Mouse (Mus musculus) left cerebral cortex, adult 9 months (tissue): Measurements from ENCODE around the gene Car1.
"Not testable (repeated sequence)": the region's sequence is repeated elsewhere in the genome, so short reads cannot be mapped to it uniquely, and the experiment has no call there.

ENCODE experiments used
- DNase-seq, 2 experiments: peaks; one replicate each; pipeline ENCODE4 v3.0.0; 2022; ENCODE audit warnings: low spot score in 2 of 2

The Car1 gene

GRCm38 (mm10) chr3:14808211-14808610 lies at the start of gene Car1:
Gene Car1 (minus strand): TSS chr3:14808368.
- DNase-seq = no peak

DNA sequence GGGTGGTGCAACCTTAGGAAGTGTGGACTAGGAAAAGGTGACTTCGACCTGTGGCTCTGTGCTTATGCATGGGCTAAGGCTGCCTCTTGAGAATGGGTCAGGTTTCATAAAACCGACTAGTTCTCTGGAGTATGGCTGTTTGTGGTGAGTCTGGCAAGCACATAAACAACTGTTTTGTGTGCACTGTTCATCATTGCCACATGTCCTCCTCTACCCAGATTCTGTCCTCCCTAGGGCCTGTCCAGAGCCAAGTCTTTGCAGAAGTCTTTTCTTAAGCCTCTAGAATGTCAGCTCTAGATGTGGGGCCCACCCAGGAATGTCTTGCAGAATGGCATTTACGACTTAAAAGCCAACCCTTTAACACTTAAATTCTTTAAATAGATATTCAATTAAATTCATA lies 49.7 kb upstream of the Car1 start:
- no peak for DNase-seq

GRCm38 (mm10) chr3:14854446-14854845 lies 46.3 kb upstream of the Car1 start:
- DNase-seq = no peak

DNA sequence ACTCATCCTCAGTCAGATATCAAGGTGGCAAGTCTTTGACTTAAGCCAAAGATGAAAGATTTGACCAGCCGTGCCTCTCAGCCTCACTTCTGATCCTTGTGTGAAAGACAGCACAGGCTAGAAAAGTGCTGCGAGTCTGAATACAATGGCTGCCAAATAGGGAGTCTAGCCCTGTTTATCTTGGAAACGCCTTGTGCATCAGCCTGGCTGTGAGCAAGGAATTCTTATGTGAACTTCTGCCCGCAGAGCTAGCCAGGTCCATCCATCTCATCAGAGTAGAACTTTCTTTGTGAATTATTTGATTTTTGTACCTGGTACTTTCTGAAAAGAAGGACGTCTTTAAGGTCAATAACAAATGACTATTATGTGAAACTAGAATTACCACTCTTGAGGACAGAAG lies 45.8 kb upstream of the Car1 start:
- no peak for DNase-seq

DNA sequence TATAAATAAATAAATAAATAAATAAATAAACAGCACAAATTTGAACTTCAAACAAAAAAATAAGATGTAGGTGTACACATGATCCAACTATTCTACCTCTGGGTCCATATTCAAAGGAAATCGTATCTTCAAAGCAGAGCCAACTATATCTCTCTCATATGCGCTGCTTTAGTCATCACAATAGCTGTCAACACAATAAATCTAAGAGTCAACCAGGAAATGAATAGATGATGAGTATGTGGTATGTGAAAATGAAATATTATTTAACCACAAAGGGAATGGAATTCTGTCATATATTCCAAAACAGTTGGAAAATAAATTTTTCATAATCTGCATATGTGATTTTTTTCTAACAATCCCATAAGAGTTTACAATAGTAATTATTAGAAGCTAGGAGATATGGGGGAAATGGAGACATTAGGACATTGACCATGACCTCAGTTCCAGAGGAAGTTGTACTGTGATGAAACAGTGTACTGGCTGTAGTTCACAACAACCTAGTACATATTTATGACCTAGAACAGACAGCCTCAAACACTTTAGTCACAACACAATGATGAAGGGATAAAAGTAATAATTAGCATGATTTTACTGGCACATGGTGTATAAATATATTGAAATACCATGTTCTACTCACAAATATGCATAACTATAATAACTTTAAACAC lies 40.6 kb upstream of the Car1 start:
- DNase-seq = no peak

DNA sequence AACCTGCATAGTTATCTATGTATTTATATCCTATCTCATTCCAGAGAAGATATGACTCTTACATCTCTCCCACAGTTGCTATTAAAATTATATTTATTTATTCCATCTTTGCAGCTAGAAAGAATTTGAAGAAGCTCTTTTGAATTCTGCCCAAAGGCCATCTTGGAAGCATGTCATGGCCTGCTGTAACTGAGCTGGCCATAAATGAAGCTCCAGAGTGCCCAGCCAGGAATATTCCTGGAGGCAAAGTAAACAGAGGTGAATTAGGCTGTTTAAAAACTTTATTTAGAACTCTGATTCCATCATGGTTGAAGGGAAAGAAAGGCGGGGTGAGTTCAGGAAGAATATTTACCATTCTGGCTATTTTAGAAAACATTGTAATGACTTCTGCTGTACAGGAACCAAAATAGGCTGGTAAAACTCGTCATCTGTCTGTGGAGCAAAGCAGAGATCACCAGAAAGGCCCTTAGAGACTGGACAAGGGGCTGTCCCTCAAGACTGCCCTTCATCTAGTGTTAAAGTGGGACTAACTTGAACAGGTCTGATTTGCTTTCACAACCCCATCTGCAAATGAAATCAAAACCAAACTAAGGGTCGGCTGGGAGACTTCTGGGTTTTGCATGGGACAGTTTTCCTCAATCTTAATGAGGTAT lies 31.4 kb upstream of the Car1 start:
- DNase-seq = no peak

GRCm38 (mm10) chr3:14838936-14839335 lies 30.8 kb upstream of the Car1 start:
- no peak for DNase-seq

DNA sequence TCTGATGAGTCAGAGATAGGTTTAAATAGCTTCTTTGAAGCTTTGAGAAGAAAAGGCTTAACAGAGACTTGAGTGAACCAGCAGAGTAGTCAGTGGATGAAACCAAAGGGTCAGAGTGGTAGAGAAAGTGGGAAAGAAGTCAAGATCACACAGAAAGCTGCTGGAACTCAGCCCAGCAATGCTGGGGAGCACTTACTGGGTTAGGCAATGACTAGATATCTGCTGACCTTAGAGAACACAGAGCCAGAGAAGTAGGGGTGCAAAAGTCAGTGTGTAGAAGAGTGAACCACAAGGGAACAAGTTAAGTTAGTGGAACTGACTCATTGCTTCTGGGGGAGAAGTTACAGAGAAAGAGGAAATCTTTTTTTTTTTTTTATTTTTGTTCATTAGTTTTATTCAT lies 24.6 kb upstream of the Car1 start:
- no peak for DNase-seq

DNA sequence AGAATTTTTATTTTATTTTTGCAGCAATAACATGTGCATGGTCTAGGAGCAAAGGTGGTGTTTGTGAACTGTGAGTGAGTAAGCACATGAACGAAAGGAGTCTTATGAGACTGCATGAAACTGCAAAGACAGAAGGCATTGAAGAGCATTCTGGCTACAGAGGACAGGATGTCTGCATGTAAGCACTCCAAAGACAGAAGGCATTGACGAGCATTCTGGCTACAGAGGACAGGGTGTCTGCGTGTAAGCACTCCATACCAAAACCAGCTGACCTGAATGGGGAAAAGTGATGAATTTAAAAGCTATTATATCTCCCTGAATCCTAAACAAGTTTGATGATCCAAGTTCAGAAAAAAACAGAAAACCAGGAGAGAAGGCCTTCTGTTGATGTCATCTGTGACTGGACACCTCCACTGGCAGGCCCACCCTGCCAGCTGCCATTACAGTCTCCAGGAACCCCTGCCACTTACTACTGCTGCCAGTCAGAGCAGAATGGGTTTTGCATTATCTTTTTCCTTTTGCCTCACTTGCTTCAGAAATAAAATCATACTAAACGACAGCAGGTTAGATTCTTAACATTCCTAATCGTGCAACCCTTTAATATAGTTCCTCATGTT lies 23.2 kb upstream of the Car1 start:
- DNase-seq = no peak

DNA sequence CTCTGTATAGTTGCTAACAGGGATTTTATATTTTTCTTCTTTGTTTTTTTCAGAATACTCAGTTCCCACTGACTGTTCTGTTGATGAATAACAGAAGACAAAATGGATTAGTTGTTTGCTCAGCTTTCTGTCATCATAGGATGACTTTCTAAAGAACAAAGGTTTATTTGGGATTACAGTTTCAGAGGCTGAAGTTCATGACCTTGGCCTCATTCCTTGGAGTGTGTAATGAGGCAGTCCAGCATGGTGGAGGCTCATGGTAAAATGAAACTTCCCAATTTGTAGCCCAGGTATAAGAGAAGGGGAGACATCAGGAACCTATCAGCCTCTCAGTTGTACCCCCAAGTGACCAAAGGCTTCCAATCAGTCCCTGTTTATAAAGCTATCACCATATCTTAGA lies 20.7 kb upstream of the Car1 start:
- no peak for DNase-seq

GRCm38 (mm10) chr3:14819844-14820504 lies 11.8 kb upstream of the Car1 start:
- DNase-seq = no peak

DNA sequence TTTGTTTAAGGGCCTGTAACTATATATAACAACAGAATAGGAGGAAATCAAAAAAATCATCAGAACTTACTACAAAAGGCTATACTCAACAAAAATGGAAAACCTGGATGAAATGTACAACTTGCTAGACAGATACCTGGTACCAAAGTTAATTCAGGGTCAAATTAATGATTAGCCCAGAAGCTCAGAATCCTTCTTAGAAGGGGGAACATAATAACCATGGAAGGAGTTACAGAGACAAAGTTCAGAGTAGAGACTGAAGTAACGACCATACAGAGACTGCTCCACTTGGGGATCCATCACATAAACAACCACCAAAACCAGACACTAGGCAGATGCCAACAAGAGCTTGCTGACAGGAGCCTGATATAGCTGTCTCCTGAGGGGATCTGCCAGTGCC lies 7.2 kb upstream of the Car1 start:
- DNase-seq = not testable (repeated sequence)

GRCm38 (mm10) chr3:14806702-14807101 lies 1.5 kb downstream of the Car1 start:
- no peak for DNase-seq

GRCm38 (mm10) chr3:14805962-14806361 lies 2.2 kb downstream of the Car1 start:
- no peak for DNase-seq

DNA sequence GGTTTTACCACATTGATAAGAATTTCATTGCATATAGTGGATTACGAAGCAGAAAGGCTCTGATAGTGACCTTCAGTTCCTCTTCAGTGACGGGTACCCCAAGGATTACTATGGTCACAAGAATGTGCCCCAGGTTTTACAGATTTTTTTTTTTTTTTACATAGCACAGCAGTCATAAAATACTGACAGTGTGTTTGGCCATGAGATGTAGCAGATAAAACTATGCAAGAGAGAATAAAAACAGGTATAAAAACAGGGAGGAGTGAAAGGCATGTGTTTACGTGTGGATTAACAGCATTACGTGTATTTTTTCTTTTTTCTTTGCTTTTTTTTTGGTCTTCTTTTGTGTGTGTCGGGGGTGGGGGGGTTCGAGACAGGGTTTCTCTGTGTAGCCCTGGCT lies 3.3 kb downstream of the Car1 start:
- no peak for DNase-seq

DNA sequence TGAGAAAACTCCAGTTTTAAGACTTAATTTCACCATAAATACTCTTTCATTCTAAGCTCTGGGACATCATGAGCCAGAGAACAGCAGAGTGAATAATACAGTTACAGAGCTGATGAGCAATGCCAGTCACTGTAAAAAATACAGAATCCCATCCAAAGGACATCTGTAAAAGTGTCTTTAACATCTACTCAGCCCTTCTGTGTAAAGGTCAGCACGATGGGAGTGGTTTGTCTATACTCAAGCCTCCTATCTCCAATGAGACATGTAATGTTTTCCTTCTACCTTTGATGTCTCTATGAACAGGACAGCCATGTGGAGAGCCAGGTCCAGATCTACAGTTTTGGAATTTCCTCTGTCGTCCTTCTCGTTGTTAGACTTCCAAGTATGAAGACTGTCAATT lies 11.1 kb downstream of the Car1 start:
- DNase-seq = no peak

DNA sequence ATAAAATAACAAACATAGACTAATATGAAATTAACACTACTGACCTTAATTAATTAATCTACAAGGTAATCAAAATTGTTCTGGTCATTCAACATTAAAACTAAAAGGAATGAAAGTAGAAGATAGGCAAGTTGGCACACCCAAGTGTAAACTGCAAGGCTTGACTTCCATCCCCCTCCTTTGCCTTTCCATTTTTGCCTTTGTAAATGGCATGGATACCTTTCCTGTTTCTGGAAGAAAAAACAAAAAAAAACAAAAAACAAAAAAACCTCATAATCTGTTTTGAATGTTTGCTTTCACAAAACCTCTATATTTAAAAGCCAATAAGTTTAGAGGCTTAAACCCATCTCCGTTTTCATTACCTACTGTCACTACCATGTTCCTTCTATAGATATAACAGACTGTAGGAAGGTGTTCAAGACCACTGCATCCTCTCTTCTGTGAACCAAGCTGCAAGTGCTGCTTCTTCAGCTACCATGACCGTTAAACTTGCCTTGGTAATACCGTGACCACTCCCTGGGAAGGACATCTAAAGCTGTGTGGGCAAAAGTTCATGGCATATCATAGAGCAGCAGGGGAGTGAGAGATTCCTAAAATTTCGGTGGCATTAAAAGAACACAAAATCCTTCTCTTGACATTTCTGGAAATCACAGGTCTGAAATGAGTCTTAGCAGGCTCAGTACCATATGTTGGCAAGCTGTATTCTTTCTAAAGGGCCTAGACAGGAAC lies 12.7 kb downstream of the Car1 start:
- no peak for DNase-seq

DNA sequence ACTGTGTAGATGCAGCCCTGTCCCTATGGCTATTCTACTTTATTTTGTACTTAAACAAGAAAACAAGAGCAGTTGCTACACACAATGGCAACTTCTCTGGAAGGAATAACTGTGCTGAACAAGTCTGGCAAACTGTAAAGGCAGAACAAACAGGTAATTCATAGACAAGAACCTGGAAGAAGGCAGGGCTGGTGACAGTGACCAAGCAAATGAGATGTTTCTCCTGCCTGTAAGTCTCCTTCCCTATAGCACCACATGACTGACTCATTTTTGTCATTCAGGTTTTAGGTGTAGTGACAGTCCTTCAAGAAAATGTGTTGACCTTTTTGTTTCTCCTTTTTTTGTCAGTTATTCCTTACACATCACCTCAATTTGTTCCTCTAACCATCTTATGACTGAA lies 16.1 kb downstream of the Car1 start:
- no peak for DNase-seq

- no peak for DNase-seq
Measured at GRCm38 (mm10) chr3:14787607-14788006, 20.6 kb downstream of the Car1 start.

DNA sequence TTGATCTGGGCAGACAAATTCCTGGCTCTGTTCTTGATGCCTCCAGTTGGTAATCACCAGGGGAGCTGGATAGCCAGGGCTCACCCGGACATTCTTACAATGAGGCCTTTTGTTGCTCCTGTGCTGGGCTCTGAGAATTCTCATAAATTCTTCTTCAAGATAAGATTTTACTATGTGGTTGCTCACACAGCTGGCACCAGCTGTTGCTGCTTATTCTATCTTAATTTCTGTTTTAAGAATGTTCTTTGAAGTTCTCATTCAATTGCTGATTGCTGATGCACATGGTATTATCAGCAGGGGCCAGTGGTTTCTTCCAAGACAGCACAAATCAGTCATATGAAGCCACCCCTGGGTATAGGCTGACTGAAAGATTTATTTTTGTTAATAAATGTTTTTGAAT lies 21.0 kb downstream of the Car1 start:
- DNase-seq = no peak

DNA sequence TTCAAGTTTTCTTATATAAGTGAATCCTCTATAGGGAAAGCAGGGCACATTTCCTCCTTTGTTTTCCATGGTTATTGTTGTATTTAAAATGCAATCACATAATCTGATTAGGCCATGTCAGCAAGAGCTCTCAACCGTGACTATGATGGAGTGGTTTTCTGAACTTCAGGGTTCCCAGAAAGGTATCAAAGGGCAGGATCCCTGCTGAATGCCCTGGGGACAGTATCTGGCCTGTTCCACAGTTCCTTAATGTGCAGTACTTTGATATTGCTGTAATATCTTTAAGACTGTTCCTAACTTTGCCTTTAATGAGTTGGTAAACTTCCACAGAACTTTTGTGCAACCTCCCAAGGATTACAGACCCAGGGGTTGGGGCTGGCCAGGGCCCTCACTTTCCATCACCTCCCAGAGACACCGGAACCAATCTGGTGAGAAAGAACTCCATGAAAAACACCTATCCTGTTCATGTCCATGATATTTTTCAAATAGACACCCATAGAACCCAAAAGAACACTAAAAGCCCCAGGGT lies 21.6 kb downstream of the Car1 start:
- no peak for DNase-seq

DNA sequence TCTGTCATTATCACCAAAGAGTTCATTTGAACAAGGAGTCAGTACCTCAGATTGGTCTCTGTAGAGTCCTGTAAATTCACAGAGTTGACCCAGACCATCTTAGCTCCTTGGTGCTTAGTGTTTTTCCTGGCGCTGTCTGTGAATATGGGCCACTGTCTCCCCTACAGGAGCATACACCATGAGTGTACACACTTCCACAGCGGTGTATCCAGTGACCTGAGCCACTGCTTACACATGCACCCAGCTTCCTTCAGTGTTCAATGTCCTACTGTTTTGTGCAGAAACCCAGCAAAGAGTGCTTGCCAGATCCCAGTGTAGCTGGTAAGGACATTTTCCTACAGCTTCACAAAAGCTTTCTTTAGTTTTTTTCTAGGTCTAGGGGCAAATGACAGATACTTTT lies 22.8 kb downstream of the Car1 start:
- no peak for DNase-seq
